Mouse (Mus musculus): Measurements from ENCODE around the gene Chrdl2.
A peak's percentile ranks its signal among the peaks of the same experiment; 100 is the strongest.

Chrdl2 gene

GRCm38 (mm10) chr7:99982256-99983242 is 23.4 kb upstream of the Chrdl2 start:
- no peak for DNase-seq (ENCODE audit: low read depth)

- DNase-seq (ENCODE audit: low read depth), result peak; percentile 66
These were observed 17.2 kb upstream of the Chrdl2 start for GRCm38 (mm10) chr7:99988725-99989124.

- no peak for DNase-seq (ENCODE audit: low read depth)
These were observed 15.9 kb upstream of the Chrdl2 start for GRCm38 (mm10) chr7:99989844-99990760.

DNA sequence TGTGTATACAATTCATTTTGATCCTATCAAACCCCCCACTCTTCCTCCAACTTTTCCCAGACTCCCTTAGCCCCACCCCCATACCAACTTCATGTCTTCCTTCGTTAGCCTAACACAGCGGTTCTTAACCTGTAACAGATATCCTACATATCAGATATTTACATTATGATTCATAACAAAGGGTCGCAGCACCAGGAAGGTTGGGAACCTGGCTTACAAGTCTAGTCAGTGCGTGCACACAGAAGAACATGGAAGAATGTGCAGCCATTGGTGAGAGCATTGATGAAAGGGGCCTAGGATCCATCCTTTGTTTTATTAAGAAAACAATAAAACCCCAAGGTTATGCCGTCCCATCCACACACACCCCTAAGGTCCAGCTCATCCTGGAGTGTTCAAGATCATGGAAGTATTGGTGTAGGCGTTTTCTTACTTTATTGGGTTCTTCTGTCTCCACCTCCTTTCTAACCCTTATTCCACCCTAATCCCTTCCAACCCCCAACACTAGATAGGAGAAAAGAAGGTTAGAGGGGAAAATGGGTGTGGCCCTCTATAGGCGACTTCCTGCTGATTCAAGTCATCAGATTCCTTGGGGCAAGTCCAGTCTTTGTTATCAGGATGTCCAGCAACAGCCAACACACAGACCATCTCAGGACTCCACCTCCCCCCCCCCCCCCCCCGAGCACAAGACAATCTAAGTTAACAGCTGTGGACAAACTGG is 14.8 kb upstream of the Chrdl2 start:
- DNase-seq (ENCODE audit: low read depth), result no peak

DNA sequence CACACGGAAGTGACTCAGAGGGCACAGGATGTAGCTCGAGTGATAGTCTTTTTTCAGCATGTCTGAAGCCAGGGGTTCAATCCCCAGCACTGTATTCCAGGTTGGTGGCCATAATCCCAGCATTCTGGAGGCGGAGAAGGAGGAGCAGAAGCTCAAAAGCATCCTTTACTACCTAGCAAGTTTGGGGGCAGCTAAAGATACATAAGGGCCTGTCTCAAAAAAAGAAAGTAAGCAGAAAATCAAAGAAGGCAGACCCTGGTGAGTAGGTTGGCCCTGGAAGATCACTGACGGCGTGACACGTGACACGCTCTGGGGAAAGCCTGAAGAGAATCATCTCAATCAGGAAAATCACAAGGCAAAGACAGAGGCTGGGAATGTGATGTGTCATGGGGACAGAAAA is 12.8 kb upstream of the Chrdl2 start:
- no peak for DNase-seq (ENCODE audit: low read depth)

DNA sequence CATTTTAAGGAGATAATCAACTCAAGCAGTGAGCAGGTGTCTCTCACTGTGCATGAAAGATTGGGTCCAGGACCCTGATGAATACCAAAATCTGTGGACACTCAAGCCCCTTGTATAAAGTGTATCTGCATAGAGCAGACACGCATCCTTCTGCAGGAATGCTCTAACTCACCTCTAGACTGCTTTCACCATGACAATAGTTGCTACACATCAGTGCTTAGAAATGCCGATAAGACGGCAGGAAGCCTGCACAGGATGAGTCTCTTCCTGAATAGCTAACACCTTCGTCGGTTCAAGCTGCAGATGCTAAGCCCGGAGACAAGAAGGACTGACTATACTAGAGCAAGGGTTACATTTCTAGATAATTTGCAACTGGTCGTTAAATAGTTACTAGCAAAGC is 10.8 kb upstream of the Chrdl2 start:
- no peak for DNase-seq (ENCODE audit: low read depth)

DNA sequence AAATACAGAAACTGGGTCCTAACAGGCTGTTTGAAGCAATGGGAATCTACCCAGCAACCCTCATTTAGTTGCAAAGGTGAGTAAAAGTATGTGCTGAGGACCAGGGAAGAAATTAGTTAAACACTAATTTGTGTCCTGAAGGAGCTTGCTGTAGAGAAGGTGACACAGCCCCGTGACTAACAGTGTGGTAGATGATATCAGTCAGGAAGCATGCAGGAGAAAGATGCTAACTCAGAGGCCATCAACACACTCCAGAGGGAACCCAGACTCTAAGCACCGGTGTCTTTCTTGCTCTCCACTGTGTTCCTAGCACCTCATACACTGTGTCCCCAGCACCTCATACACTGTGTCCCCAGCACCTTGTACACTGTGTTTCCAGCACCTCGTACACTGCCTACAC is 7.3 kb upstream of the Chrdl2 start:
- DNase-seq (ENCODE audit: low read depth), result no peak

DNA sequence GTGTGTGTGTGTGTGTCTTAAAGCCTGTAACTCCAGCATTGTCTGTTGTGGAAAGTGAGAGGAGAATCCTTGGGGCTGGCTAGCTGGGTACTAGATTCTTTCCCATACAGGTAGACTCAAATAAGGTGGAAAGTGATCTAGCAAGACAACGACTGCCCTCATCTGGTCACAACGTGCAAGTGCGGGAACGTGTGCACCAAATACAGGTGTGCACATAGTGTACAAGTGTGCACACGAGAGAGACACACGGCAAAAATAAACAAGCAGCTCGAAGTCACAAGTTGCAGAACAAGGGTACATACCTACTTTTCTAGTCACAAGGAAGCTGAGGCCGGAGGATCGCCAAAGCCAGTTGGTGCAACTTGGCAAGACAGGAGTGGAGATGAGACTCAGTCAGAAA is 2.2 kb upstream of the Chrdl2 start:
- DNase-seq (ENCODE audit: low read depth), result peak; percentile 54

DNA sequence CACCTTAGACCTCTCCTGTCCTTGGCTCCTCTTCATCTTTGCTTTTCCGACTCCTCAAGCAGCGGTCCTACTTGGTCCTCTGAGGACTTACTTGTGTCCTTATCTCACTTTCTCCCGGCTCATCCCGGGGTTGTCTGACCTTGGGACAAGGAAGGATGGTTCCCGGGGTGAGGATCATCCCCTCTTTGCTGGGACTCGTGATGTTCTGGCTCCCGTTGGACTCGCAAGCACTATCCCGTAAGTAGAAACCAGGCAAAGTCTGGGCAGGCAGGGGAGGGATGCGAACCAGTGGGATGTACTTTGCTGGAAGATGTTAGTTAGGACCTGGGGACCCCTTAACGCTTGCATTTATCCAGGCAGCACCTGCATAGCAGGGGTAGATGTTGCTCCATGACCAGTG is 439 bp downstream of the Chrdl2 start:
- DNase-seq (ENCODE audit: low read depth), result no peak

DNA sequence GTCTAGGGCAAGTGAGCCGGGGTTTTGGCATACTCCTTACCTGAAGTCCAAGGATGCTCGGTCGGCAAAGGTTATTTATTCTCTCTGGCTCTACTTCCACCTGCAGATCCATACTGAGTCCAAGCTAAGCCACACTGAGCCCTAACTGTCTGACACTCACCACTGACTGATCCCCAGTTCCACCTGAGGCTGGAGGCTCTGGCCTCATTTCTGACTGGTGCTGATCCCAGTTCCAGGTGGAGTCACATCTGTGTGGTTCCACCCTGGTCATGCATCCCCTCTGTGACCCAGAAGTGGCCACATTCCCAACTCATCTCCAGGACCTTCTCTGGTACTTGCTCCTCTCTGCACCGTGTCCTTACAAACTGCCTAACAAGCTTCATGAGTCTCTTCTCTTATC is 2.8 kb downstream of the Chrdl2 start:
- no peak for DNase-seq (ENCODE audit: low read depth)

- peak; percentile 67 for DNase-seq (ENCODE audit: low read depth)
These were observed 3.7 kb downstream of the Chrdl2 start for GRCm38 (mm10) chr7:100009640-100010039.

- no peak for DNase-seq (ENCODE audit: low read depth)
These were observed 4.7 kb downstream of the Chrdl2 start for GRCm38 (mm10) chr7:100010711-100011110.

GRCm38 (mm10) chr7:100012085-100012484 is 6.1 kb downstream of the Chrdl2 start:
- DNase-seq (ENCODE audit: low read depth), result no peak

DNA sequence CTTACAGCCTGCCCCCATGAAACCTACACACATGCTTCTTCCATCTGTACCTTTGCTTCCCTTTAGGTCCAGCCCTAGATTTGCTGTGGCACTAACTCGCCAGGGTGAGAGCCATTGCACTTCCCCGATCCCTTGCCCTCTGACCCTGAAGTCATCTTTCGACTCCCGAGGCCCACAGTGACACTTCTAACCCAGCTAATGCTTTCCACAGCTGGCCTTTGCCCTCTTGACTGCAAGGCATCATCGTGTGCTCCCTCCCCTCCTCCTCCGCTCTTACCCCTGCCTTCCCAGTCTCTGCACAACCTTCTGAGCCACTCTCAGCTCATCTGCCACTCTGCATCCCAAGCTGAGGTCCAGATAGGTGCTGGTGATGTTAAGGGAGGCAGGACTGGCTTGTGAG is 6.5 kb downstream of the Chrdl2 start:
- no peak for DNase-seq (ENCODE audit: low read depth)

GRCm38 (mm10) chr7:100014123-100014600 is 8.2 kb downstream of the Chrdl2 start:
- no peak for DNase-seq (ENCODE audit: low read depth)

- no peak for DNase-seq (ENCODE audit: low read depth)
These were observed 11.1 kb downstream of the Chrdl2 start for GRCm38 (mm10) chr7:100017056-100017455.

DNA sequence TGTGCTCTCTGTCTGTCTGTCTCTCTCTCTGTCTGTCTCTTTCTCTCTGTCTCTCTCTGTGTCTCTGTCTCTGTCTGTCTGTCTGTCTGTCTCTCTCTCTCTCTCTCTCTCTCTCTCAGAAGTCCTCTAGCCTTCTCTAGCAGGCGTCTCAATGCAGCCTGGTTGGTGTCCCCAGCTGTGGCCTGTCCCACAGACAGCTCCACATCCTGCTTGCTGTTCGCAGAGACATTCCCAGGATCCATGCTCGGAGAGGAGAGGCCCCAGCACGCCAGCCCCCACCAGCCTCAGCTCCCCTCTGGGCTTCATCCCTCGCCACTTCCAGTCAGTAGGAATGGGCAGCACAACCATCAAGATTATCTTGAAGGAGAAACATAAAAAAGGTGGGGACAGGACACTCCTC is 21.4 kb downstream of the Chrdl2 start:
- DNase-seq (ENCODE audit: low read depth), result no peak

DNA sequence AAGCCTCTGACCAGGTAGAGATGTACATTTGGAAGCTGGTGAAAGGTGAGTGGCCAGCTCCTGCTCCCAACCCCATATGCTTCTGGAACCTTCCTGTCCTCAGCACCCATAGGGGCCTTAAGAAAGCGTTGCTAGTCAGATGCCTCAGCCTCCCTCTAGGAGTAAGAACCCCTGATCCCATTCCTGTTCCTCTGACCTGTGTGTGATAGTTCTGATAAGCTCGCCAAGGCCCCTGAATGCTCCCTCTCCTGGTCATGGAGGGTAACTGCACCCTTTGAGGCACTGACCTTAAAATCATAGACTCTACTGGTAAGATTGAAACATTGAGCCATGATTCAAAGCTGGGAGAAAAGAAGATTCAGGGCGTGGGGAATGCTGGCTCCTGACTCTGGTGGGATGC is 23.3 kb downstream of the Chrdl2 start:
- peak; percentile 27 for DNase-seq (ENCODE audit: low read depth)

DNA sequence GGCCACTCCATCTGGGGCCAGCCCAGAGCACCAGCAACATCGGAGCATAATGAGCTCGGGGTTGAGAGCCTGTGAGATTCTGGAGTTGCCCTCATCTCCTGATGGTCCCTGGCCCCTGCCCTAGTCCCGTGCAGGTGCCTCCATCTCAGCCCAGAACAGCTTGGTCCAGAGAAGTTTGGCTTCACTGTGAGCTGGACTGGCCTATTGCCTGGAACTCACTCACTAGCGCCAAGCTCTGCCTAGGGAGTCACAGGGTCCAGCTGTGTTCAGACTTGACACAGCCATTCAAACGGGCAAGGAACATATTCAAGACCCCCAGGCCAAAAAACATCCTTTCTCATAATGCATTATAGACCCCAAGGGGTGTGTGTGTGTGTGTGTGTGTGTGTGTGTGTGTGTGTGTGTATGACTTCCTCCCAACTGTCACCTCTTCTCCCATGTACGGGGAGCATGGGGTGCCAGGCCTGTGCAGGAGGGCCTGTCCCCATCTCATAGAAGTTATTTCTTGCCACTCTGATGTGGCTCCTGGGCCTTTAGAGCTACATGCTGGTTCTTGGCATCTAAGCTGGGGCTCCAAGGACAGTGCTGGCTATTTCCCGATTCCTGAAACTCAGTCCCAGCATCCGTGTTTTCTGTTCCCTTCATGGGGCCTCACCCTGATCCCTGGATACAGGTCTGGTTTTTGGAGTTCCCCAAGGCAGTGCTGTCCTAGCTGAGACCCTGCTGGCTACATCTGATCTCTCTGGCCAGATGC is 25.2 kb downstream of the Chrdl2 start:
- DNase-seq (ENCODE audit: low read depth), result no peak

DNA sequence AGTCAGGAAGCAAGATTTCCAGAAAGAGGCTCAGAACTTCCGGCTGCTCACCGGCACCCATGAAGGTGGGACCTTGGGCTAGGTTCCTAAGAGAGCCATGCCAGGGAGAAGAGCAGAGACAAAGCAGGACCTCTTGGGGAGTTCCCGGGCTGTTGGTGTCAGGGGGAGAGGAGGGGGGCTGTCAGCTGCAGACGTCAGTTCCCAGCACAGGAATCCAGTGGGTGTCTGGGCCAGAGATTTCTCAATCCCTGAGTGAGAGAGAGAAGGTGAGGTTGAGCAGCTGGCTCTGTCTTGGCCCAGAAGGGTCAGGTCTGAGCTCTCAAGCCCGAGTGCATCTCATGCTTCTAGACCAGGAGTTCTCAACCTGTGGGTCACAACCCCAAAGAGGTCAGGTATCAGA is 27.7 kb downstream of the Chrdl2 start:
- no peak for DNase-seq (ENCODE audit: low read depth)

GRCm38 (mm10) chr7:100034815-100035463 is 29.0 kb downstream of the Chrdl2 start:
- no peak for DNase-seq (ENCODE audit: low read depth)

All from naive thymus-derived CD4-positive, alpha-beta T cell, adult 2 months (primary cell).